Mouse (Mus musculus): Measurements from ENCODE around the gene Rbfox1. TPM values are rescaled to one million over a fixed set of nuclear protein-coding genes. Genes with fewer than 3 reads are reported as not detected.

Rbfox1 gene
- total RNA-seq, 2 experiments from 2014 or later = 0.96 to 1.5 TPM

DNA sequence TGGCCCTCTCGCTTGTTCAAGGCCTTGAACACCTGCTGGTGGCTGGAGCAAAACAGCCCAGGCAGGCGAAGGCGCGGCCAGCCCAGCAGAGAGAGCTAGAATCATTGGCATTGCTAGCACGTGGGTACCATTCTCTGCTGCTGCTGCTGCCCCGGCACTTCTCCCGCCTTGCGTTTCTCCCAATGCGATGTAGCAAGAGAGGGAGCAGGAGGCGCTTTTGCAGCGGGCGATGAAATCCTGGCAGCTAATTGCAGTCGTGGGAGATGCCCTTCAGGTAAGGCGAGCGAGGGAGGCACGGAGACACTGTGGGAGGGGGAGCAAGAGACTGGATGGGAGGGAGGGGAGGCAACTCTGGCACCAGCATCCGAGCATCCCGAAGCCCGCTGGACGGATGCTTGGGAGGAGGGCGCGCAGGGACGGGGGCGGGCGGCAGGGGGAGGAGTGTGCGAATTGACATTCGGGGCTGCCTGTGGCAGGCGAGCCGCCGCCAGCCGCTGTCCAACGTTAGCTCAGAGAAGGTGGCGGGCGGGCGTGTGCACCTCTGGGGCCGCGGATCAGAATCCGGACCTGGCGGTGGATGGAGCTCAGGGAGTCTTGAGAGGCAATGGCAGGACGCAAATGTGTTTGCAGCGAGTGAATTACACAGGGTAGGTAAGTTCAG is 463.6 kb downstream of the Rbfox1 start:
- no peak for DNase-seq (ENCODE audit: low spot score in 2 of 2)

DNA sequence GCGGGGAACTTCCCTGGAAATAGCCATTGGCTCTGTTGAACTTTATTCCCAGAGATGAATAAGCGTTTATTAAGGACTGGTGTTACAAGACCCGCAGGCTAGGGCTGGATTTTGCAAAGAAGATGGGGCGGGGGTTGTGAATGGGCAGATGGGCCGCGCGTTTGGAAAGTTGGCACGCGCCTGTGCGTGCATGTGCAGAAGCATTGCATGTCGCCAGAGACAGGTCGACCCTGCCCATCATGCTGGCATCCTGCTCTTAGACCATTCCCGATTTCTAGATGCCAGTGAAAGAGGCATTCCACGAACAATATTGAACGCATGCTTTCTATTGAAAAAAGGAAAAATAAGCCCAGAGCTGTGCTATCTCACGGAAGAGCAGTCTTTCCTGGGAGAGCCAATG is 464.2 kb downstream of the Rbfox1 start:
- DNase-seq (ENCODE audit: low spot score in 2 of 2) = no peak

DNA sequence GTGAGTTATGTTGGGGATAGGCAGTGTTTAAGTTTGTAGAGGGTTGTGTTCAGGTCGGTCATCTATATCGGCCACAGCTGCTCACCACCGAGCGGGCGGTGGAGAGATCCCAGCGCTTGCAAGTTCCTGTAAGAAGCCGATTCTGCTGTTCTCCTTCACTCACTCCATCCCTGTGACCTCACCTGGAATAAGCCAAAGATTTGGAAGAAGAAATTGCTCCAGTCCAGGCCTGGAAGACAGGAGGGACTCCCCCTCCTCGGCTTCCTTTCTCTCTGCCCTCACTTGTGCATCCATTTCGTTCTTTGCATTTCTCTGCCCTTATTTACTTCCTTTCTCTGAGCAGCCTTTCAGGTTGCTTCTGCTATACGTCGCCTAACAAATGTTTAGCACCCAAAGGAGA is 465.1 kb downstream of the Rbfox1 start:
- no peak for DNase-seq (ENCODE audit: low spot score in 2 of 2)

DNA sequence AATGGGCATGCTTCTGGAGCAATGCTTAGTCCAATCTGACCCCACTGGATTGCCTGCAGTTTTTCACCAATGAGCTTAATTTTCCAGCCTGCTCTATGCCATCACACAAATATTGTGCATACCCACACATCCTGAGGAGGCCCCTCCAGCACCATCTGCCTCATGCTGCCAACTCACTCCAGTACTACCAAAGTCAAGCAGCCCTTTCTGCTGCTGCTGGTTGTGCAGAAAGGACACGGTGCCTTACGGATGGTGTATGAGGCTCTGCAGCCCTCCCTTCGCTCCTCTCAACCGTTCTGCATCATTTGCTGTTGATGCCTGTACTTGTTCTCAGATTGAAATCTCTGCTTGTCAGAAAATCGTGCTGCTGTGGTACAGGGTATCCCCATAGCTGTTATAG is 468.0 kb downstream of the Rbfox1 start:
- no peak for DNase-seq (ENCODE audit: low spot score in 2 of 2)

DNA sequence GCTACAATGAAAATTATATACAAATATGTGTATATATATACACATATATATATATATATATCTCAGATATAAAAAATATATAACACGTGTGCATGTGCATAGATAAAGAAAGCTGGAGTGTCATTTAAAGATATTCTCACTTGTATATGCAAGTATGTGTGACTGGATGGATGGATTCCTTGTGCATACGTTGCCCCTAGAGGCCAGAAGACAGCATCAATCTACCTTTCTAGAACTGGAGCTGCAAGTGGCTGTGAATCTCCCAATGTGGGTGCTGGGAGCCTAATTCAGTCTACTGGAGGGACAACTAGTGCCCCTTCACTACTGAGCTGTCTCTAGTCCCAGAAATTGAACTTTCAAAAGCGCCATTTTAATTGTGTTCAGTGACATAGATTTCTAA is 471.8 kb downstream of the Rbfox1 start:
- DNase-seq (ENCODE audit: low spot score in 2 of 2) = no peak

DNA sequence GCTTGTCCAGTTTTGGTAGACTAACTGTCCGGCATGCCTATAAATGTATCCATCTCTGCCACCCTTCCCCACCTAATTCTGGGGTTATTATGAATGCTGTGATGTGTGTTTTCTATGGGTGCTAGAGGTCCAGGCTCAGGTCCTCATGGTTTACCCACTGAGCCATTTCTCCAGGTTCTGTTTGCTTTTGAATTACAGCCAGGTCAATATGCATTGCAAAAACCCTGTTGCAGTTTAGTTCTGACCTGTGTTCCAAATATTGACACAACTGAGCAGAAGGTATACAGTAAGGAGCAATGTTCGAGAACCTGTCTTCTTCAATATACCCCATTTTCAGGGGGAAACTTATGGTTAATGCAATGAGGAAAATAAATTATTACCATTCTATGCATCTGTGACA is 480.6 kb downstream of the Rbfox1 start:
- no peak for DNase-seq (ENCODE audit: low spot score in 2 of 2)

DNA sequence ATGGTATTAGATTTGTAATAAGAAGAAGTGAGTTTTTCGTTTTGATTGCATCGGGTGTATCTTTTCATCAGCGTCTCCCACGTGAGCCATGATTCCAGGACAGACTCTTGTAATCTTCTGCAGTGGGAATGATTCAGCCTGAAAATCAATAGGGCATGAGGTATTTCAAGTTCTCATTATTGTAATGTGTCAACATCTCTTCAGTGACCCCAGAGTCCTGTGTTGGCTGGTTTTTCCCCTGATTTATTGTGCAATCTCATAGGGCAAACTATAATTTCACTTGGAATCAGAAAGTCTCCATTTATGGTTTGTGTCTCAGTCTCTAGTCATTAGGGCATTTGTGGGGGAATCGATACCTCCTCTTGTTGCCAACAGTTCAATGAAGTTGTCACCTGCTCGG is 481.5 kb downstream of the Rbfox1 start:
- no peak for DNase-seq (ENCODE audit: low spot score in 2 of 2)

DNA sequence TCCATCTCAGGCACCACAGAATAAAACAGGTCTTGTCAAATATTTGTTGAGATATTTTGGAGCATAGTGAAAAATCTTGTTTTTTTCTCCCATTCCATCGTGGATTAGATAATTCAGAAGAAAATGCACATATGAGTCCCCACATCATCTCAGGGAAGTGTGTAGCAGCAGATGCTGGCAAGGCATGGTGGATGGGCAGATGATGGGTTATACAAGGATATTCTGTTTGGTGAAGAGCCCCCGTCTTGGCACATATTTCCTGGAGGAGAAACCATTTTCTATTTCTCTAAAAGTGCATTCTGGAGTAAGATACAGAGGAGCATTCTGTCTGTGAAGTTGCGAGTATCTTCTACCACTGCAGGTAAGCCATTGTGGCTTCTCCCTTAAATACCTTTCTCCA is 495.8 kb downstream of the Rbfox1 start:
- no peak for DNase-seq (ENCODE audit: low spot score in 2 of 2)

DNA sequence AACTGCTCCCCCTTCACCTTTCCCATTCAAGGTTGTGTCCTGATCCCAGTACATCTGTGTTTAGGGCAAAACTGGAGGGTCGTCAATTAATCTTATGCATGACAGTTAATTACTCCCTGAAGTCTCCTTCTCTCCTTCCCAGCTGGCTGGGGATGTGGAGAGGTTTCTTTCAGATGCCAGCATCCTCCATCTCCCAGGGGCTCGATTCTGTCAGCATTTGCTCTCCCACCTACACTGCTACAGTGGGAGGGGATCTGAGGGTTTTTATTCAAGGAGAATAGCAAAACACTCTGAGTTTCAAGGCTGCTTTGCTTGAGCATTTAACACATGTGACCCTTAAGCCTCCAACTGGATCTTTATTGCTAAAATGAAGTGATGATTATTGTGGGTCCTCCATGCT is 496.4 kb downstream of the Rbfox1 start:
- DNase-seq (ENCODE audit: low spot score in 2 of 2) = no peak

DNA sequence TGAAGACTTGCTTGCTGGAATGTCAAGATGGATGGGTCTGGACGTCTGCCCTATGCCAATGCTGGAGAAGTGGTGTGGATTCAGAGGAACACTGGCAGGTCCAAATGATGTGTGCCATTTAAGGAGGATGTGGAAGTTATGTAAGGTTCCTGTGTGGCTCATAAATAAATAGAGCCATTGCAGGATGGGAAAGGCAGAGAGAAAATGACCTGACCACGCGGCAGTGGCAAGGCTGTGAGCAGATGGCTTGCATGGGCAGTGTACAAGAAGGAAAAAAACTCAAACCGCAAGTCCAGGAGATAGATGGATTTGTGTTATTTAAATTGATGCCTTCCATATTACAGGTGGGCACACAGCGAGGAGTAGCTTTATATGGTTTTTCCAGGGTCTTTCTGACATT is 497.6 kb downstream of the Rbfox1 start:
- no peak for DNase-seq (ENCODE audit: low spot score in 2 of 2)

DNA sequence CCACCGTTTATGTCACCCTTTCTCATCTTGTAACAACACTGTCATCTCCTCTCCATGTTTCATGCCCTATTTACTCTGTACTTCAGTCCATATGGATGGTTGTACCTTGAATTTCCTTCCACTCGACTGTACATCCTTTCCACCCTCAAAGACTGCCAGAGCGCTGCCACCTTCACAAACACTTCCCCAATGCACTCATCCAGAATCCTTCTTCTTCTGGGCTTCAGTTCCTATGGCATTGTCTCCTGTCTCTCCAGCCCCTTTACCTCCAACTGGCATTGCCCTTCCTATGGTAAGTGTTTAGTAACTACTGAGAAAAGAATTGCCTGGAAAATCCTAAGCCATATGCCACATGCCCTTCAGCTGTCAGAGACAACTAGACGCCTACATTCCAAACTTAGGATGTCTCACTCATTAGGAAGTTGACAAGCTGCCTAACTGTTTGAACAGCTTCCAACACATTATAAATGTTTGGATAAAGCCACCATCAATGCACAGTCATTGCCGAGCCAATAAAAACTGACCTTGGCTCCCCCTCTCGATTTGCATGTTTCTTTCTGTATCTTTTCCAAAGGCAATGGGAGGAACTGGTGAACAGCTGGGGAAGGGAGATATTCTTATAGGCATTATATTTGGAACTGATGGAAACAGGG is 505.2 kb downstream of the Rbfox1 start:
- no peak for DNase-seq (ENCODE audit: low spot score in 2 of 2)

DNA sequence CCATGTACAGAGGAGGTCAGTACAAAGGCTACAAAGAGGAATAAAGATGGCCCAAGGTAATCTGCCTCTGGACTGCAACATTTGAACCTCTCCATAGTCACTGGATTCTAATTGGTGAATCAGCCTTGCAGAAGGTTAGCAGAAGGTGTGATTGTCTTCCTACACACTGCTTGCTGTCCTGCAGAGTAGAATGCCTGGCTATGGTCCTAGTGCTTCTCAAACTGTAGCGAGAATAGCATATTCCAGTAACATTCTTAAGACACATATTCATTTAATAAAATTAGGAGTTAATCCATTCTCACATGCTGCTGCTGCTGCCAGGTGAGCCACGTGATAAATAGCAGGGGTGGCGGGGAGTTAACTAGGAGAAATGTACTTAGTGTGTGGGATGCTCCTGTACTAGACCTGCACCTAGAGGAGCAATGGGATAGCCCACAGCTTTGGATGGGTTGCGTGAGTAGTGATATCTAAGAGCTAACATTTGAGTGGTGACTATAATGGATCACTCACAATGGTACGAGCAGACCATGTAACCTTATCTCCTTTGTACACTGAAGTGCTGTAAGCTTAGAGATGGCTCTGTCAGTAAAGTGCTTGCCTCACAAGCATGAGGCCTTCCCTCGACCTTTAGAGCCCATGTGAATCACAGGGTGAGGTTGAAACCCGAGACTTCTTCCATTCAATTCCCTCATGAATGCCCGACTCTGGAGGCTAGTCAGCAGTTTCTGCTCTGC is 511.7 kb downstream of the Rbfox1 start:
- no peak for DNase-seq (ENCODE audit: low spot score in 2 of 2)

DNA sequence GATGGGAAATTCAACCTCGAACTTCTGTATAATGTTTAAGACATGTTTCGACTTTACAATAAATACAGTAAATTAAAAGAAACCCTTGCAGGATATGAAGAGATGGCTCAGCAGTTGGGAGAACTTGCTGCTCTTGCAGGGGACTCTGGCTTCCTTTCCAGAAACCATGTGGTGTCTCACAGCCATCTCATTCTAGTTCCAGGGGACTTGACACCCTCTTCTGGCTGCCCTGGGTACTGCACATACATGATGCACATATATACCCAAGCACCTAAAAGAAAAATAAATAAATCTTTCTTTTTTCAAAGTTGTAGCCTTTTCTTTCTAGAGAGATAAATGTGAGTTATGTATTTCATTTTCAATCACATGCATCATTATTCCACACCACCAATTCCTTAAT is 512.5 kb downstream of the Rbfox1 start:
- DNase-seq (ENCODE audit: low spot score in 2 of 2) = no peak

DNA sequence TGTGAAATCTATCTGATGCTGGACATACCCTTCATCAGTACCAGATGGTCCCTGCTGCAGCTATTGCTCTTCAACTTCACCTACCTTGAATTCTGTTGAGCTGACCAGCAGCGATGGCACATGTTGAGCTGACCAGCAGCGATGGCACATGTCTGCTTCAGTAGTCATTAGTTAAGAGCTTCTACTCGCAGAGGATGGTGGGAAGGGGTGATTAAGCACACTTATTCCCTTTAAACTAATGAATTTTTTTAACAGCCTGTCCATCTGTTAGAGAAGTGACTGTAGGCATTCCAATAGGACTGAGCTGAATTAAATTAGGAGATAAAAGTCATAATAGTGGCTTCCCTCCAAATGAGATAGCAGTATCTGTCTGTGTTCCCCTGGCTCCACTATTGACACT is 517.7 kb downstream of the Rbfox1 start:
- no peak for DNase-seq (ENCODE audit: low spot score in 2 of 2)

DNA sequence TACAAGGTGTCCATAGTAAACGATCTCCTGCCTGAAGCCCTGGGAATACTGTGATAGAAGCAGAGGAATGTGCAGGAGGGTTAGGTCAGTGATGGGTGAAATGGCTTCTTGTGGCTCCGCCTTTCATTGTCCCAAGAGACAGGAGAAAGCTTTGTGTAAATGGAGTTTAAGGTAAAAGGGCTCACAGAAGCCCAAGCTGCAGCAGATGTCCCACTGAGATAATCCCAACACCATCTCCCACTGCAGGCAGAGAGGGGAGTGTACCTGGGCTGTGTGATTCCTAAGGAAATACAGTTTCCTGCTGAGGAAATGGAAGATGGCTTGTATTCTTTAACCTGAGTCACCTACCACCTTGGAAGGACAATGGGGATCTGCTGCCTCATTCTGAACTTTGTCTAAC is 529.7 kb downstream of the Rbfox1 start:
- no peak for DNase-seq (ENCODE audit: low spot score in 2 of 2)

DNA sequence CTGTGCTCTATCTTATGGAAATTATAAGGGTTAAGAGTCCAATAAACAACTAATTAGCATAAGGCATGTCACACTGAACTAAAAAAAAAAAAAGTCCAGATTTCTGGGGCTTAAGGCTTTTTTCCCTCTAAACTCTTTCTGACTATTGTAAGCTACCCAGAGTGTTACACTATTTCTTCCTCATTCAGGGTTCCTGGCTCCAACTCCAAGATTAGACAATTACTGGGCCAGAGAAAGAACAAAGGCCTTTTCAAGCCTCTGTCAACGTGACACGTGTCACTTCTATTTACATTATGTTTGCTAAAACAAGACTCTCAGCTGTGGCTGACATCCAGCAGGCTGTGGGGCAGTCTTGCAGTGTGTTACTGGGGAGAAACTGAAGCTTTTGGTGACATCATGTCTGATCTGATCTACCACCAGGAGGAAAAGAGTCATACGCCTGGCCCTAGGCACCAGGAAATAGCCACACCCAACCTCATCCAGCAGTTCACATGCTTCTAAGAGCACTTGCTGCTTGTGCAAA is 536.5 kb downstream of the Rbfox1 start:
- no peak for DNase-seq (ENCODE audit: low spot score in 2 of 2)

DNA sequence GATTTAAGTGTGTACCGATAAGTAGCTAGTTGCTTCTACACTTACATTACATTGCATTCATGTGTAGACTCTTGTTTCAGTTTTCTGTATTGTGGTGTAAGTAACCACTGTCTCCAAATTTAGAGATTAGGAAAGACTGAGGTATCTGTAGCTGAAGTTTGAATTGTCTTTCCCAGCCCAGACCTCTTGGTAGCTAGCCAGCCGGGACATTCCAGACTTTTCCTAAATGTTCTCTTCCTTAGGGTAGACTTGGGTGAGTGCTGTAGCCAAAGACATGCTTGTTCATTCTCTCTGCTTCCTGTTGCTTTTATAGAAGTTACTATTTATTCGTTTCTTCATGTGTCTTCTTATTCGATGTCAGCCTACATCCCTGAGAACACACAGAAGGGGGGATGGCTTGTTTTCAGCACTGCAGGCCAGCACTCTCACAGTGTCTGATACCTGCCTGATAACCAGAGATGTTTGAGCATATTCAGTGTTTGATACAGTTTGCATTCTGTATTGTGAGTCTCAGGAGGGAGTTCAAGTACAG is 538.8 kb downstream of the Rbfox1 start:
- no peak for DNase-seq (ENCODE audit: low spot score in 2 of 2)

DNA sequence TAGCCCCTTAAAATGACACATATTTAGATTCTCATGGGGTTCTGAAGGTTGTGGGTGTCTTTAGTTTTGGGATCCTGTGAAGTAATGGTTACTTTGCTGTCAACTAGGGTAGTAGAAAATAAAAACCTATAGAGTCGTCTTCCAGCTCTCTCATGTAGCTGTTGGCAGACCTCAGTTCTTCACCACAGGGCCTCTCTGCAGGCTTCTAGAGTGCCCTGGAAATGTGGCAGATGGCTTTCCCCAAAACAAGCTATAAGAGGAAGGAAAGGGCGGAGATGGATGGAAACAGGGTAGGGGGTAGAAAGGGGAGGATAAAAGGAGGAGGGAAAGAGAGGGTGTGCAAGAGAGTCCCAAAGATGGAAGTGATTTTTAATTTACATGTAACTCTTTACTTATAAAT is 539.6 kb downstream of the Rbfox1 start:
- no peak for DNase-seq (ENCODE audit: low spot score in 2 of 2)

DNA sequence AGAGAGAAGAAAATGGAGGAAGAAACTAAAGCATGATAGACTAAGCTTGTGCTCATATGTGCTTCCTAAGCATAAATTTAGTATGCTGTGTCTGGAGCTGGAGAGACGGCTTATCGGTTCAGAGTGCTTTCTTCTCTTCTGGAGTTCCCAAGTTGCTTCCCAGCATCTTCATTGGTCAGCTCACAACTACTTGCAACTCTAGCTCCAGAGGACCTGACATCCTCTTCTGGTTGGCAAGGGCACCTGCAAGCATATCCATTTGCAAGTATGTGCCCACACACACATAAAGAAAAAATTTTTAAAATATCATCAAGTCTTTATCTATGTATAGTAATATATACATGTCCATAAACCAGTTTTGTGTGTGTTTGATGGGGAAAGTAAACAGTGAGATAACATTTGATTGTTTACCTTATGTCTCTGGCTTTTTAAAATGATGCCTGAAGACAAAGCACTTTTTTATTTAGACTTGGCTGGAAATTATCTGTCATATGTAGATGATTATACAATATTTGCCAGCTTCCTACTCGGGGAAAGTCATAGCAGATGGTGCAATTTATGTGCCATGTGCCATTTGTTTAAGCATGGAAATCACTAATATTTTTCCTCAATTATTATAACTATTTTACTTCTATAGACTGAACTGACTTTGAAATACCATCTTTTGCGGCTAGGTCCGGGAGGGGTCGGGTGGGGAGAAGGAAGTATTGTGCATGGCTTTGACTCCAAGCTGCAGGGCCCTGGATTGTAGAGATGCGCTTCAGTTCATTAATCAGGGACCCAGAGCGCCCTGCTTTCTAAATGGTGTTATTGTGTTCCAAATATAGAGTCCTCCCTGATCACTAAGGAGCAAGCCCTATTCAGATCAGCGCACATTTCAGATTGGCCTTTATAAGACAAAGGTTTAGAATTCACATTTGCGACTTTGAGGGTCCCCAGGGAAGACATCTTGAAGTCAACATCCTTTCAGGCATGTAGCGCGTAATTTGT is 542.4 kb downstream of the Rbfox1 start:
- DNase-seq (ENCODE audit: low spot score in 2 of 2) = no peak

DNA sequence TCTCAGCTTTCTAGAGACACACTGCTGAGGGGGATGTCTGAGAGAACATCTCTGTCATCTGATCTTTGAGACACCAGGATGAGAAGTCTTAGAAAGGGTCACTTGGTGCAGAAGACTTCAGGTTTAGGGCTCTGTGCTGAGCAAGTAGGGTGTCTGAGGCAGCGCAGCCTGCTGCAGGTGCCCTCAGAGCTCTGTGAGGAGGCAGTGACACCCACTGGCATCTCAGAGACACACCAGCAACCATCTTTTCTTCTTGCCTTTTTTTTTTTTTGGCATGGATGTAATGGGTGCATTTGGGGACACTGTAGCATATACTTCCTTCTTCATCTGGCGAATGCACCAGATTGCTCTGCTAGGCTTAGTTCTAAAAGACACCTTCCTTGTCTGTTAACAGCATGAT is 545.8 kb downstream of the Rbfox1 start:
- no peak for DNase-seq (ENCODE audit: low spot score in 2 of 2)

DNA sequence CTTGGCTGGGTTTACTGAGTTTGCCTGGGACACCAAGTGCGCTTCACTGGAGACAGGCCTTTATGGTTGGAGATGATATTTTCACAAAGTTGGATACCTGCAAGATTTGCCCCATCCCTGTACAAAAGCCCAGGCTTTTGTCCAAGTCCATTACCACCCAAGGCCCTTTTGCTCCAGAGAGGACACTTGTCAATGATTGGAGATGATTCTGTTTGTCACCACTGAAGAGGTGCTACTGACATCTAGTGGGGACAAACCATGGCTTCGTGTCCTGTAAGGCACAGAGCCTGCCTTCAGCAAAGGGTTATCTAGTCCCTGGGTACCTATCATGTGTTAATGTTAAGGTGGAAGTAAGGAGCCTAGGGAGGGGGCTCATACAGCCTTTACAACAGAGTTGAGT is 551.3 kb downstream of the Rbfox1 start:
- no peak for DNase-seq (ENCODE audit: low spot score in 2 of 2)
